Mouse (Mus musculus) cortical plate, adult 2 months (tissue): Measurements from ENCODE around the gene Kcne1.

Experiments used
- CTCF ChIP-seq: fragments of 200-500 bp; IDR thresholded peaks from 2 replicates; pipeline ENCODE4 v1.5.1; 2011; ENCODE audit warnings: mild to moderate bottlenecking, control low read depth, low read length; ENCODE audit not compliant: insufficient read depth; ENCODE audit errors: extremely low read depth
- POLR2A ChIP-seq: fragments of 200-500 bp; IDR thresholded peaks from 2 replicates; pipeline ENCODE4 v1.6.1; 2011; ENCODE audit warnings: mild to moderate bottlenecking, low read length, control low read depth; ENCODE audit not compliant: insufficient read depth; ENCODE audit errors: extremely low read depth

- no peak for TF ChIP-seq POLR2A
- no peak for TF ChIP-seq CTCF
Measured at GRCm38 (mm10) chr16:92365477-92365876, 6.2 kb upstream of the Kcne1 start.
